Mouse (Mus musculus): ENCODE measurements at regions not wholly inside any gene's neighbourhood (a gene's known extent, or its start where the extent isn't known, plus 50 kb on each side); places are given as distances from the start of the nearest gene placed in this dataset.

- Histone ChIP-seq H3K27me3 (ENCODE audit: poor library complexity, severe bottlenecking) (no peaks in the 10 kb centered on the region), H3K36me3 (replicated peaks) (no peaks in the 10 kb centered on the region), H3K4me3 (no peak overlapping the region), H3K27ac (no peak overlapping the region), H3K9me3 (no peaks in the 10 kb centered on the region), H3K4me1 (no peaks in the 10 kb centered on the region)
- DNase-seq (ENCODE audit: extremely low spot score, low spot score) = no peak
- 95% methylated on average over 2 of the region's 2 CpGs for WGBS
Measured at GRCm38 (mm10) chr7:124681820-124682219, 699.2 kb downstream of the Hs3st4 start.

GRCm38 (mm10) chr7:124685424-124685823 lies 702.8 kb downstream of the Hs3st4 start:
- no peak overlapping the region for H3K27ac ChIP-seq
- H3K36me3 ChIP-seq (replicated peaks) = no peaks in the 10 kb centered on the region
- H3K4me1 ChIP-seq = no peaks in the 10 kb centered on the region
- no peak overlapping the region for H3K4me3 ChIP-seq
- DNase-seq (ENCODE audit: extremely low spot score, low spot score) = no peak
- H3K9me3 ChIP-seq = no peaks in the 10 kb centered on the region
- H3K27me3 ChIP-seq (ENCODE audit: poor library complexity, severe bottlenecking) = no peaks in the 10 kb centered on the region
- WGBS = 84% methylated on average over 2 of the region's 2 CpGs

GRCm38 (mm10) chr7:124704163-124704824 lies 721.6 kb downstream of the Hs3st4 start:
- H3K27ac ChIP-seq = no peak overlapping the region
- no peaks in the 10 kb centered on the region for H3K4me1 ChIP-seq
- H3K4me3 ChIP-seq = no peak overlapping the region
- H3K27me3 ChIP-seq (ENCODE audit: poor library complexity, severe bottlenecking) = no peaks in the 10 kb centered on the region
- H3K9me3 ChIP-seq = no peaks in the 10 kb centered on the region
- H3K36me3 ChIP-seq (replicated peaks) = no peaks in the 10 kb centered on the region
- DNase-seq (ENCODE audit: extremely low spot score, low spot score) = no peak
- 70% methylated on average over 6 of the region's 6 CpGs for WGBS

GRCm38 (mm10) chr7:124707143-124707542 lies 724.5 kb downstream of the Hs3st4 start:
- H3K4me3 ChIP-seq = no peak overlapping the region
- 62% methylated on average over 3 of the region's 3 CpGs for WGBS
- no peaks in the 10 kb centered on the region for H3K36me3 ChIP-seq (replicated peaks)
- H3K27me3 ChIP-seq (ENCODE audit: poor library complexity, severe bottlenecking) = no peaks in the 10 kb centered on the region
- no peak for DNase-seq (ENCODE audit: extremely low spot score, low spot score)
- H3K9me3 ChIP-seq = no peaks in the 10 kb centered on the region
- H3K27ac ChIP-seq = no peak overlapping the region
- no peaks in the 10 kb centered on the region for H3K4me1 ChIP-seq

- Histone ChIP-seq H3K4me1 (no peaks in the 10 kb centered on the region), H3K36me3 (replicated peaks) (no peaks in the 10 kb centered on the region), H3K27ac (no peak overlapping the region), H3K4me3 (no peak overlapping the region), H3K9me3 (no peaks in the 10 kb centered on the region), H3K27me3 (ENCODE audit: poor library complexity, severe bottlenecking) (no peaks in the 10 kb centered on the region)
- no peak for DNase-seq (ENCODE audit: extremely low spot score, low spot score)
- WGBS = 79% methylated on average over 11 of the region's 11 CpGs
Measured at GRCm38 (mm10) chr7:124708771-124709485, 726.3 kb downstream of the Hs3st4 start.

GRCm38 (mm10) chr7:124720927-124721326 lies 723.5 kb upstream of the Kdm8 start:
- Histone ChIP-seq H3K9me3 (no peaks in the 10 kb centered on the region), H3K27me3 (ENCODE audit: poor library complexity, severe bottlenecking) (no peaks in the 10 kb centered on the region), H3K27ac (no peak overlapping the region), H3K4me3 (no peak overlapping the region), H3K36me3 (replicated peaks) (no peaks in the 10 kb centered on the region), H3K4me1 (peaks cover 12% of the 10 kb centered on the region)
- DNase-seq (ENCODE audit: extremely low spot score, low spot score) = no peak
- 74% methylated on average over 1 of the region's 1 CpGs for WGBS

DNA sequence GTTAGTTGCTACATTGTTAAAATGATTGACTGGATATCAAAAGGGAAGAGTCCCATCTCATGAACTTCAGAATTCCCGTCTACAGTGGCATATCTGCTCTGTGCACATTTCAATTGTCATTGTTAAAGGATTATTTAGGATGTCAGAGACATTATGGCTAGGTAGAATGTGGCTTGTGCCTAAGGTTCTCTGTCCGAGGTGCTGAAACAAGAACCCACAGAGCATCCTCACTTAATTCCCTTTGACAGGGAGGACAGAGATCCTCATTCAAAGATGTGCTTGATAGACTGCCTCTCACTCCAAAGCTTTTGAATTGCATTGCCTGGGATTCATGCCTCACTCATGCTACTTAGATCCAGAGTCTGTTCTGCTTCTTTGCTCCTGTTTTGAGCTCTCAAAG lies 702.4 kb upstream of the Kdm8 start:
- H3K27ac ChIP-seq = no peak overlapping the region
- H3K36me3 ChIP-seq (replicated peaks) = no peaks in the 10 kb centered on the region
- H3K4me3 ChIP-seq = no peak overlapping the region
- WGBS = 12% methylated on average over 2 of the region's 2 CpGs
- no peaks in the 10 kb centered on the region for H3K27me3 ChIP-seq (ENCODE audit: poor library complexity, severe bottlenecking)
- H3K9me3 ChIP-seq = no peaks in the 10 kb centered on the region
- DNase-seq (ENCODE audit: extremely low spot score, low spot score) = no peak
- no peaks in the 10 kb centered on the region for H3K4me1 ChIP-seq

DNA sequence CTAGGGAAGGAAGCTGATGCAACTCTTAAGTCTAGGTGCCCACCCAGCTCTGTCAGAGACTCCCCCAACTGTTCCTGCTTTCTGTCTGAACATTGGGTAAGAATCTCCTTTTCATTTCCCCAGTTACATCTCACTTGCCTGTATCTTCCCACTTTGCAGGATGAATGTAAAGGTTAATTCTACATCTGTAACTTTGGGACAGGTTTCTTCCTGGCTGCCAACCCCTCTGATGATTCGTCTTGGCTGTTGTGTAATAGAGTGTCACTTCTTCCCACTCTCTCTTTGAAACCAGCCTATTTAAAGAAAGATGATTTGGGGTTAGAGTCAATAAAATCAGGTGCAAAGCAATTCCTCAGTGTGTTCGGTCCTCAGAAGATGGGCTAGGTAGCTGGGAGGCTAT lies 698.2 kb upstream of the Kdm8 start:
- H3K36me3 ChIP-seq (replicated peaks) = no peaks in the 10 kb centered on the region
- H3K27ac ChIP-seq = no peak overlapping the region
- H3K9me3 ChIP-seq = no peaks in the 10 kb centered on the region
- H3K4me1 ChIP-seq = no peaks in the 10 kb centered on the region
- no peaks in the 10 kb centered on the region for H3K27me3 ChIP-seq (ENCODE audit: poor library complexity, severe bottlenecking)
- no peak for DNase-seq (ENCODE audit: extremely low spot score, low spot score)
- H3K4me3 ChIP-seq = no peak overlapping the region
- 79% methylated on average over 2 of the region's 2 CpGs for WGBS

DNA sequence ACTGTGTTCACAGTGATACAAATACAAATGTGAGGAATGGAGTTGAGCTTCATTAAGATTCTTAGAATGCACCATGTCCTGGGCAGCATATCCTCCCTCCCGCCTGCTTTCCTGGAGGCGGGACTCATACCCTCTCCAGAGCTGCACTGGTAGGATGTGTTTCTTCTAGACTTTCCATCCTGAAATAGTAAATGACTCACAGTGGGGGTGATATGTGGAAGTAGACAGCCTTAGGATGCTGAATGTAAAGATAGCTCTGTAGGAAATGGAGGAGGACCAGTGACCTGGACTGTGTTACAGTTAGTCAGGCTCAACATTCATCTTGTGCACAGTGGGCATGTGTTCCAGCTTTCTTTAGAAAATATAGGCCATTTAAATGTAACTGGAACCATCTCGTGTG lies 696.1 kb upstream of the Kdm8 start:
- Histone ChIP-seq H3K27ac (no peak overlapping the region), H3K27me3 (ENCODE audit: poor library complexity, severe bottlenecking) (no peaks in the 10 kb centered on the region), H3K36me3 (replicated peaks) (no peaks in the 10 kb centered on the region), H3K4me1 (no peaks in the 10 kb centered on the region), H3K9me3 (no peaks in the 10 kb centered on the region), H3K4me3 (no peak overlapping the region)
- no peak for DNase-seq (ENCODE audit: extremely low spot score, low spot score)
- WGBS = 85% methylated on average over 3 of the region's 3 CpGs

DNA sequence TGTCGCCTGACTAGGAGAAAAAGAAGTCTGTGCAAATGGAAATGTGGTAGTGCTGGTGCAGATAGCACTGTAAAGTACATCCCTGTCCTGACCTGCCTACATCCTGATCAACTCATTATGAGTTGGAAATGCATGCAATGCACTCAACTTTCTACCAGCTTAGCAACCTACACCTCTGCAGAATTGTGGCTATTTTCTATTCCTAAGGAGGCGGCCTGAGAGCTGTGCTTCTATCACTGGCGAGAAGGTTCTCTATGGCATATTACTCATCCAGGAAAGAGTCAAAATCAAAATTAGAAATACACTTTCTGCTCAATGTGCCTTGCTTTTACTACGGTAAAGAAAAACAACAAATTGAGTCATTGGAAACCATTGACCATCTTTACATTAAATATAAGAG lies 685.4 kb upstream of the Kdm8 start:
- Histone ChIP-seq H3K36me3 (replicated peaks) (no peaks in the 10 kb centered on the region), H3K9me3 (no peaks in the 10 kb centered on the region), H3K4me3 (no peak overlapping the region), H3K4me1 (no peaks in the 10 kb centered on the region), H3K27me3 (ENCODE audit: poor library complexity, severe bottlenecking) (no peaks in the 10 kb centered on the region), H3K27ac (no peak overlapping the region)
- DNase-seq (ENCODE audit: extremely low spot score, low spot score) = no peak
- 95% methylated on average over 4 of the region's 4 CpGs for WGBS

DNA sequence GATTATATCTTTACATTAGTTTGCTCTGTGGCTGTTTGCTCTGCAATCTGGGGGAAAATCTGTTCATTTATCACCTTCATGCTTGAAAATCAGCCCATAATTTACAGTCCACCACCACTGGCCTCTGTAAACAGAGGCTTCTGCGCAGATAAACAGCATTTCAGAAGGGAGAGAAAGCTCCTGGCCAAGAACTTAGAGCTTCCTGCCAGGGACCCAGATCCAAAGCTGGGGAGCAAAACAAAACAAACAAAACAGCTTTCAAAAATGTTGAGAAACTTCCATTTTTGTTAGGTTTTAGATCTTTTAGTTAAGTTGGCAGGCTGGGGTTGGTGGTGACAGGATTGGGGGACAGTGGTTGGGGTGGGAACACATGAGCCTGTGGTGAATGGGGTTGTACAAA lies 666.7 kb upstream of the Kdm8 start:
- no peaks in the 10 kb centered on the region for H3K27me3 ChIP-seq (ENCODE audit: poor library complexity, severe bottlenecking)
- no peak overlapping the region for H3K4me3 ChIP-seq
- no peaks in the 10 kb centered on the region for H3K36me3 ChIP-seq (replicated peaks)
- no peak overlapping the region for H3K27ac ChIP-seq
- 94% methylated on average over 1 of the region's 1 CpGs for WGBS
- no peaks in the 10 kb centered on the region for H3K9me3 ChIP-seq
- H3K4me1 ChIP-seq = no peaks in the 10 kb centered on the region
- DNase-seq (ENCODE audit: extremely low spot score, low spot score) = no peak

DNA sequence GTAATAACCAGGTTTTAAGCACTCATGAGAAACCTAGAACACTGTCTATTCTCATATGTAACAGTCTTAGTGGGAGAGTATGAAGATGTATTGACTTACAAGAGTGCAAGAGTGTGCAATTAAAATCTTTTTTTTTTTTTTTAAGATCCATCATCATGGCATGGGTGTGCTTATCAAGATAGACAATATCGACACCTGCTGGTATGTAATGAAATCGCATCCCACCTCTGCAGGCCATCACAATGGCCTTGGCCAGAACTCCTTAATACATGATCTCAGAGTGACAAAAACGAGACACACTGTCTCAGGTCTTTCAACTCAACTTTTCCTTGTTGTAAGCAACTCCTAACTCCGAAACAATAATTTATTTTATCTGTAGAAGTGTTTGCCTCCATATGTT lies 661.7 kb upstream of the Kdm8 start:
- no peaks in the 10 kb centered on the region for H3K27me3 ChIP-seq (ENCODE audit: poor library complexity, severe bottlenecking)
- no peaks in the 10 kb centered on the region; the same call in 1 of the 2 replicates for H3K9me3 ChIP-seq
- 55% methylated on average over 4 of the region's 4 CpGs for WGBS
- no peak for DNase-seq (ENCODE audit: extremely low spot score, low spot score)
- H3K4me1 ChIP-seq = no peaks in the 10 kb centered on the region
- H3K36me3 ChIP-seq (replicated peaks) = no peaks in the 10 kb centered on the region
- no peak overlapping the region for H3K27ac ChIP-seq
- H3K4me3 ChIP-seq = no peak overlapping the region

GRCm38 (mm10) chr7:124784995-124785394 lies 659.5 kb upstream of the Kdm8 start:
- Histone ChIP-seq H3K9me3 (no peaks in the 10 kb centered on the region; the same call in 1 of the 2 replicates), H3K27me3 (ENCODE audit: poor library complexity, severe bottlenecking) (no peaks in the 10 kb centered on the region), H3K36me3 (replicated peaks) (no peaks in the 10 kb centered on the region), H3K27ac (no peak overlapping the region), H3K4me3 (no peak overlapping the region), H3K4me1 (no peaks in the 10 kb centered on the region)
- 77% methylated on average over 2 of the region's 2 CpGs for WGBS
- no peak for DNase-seq (ENCODE audit: extremely low spot score, low spot score)
